Mouse (Mus musculus): ENCODE measurements around the gene Olfr694.
"Not testable (repeated sequence)": the region's sequence is repeated elsewhere in the genome, so short reads cannot be mapped to it uniquely, and the experiment has no call there.

Gene Olfr694

DNA sequence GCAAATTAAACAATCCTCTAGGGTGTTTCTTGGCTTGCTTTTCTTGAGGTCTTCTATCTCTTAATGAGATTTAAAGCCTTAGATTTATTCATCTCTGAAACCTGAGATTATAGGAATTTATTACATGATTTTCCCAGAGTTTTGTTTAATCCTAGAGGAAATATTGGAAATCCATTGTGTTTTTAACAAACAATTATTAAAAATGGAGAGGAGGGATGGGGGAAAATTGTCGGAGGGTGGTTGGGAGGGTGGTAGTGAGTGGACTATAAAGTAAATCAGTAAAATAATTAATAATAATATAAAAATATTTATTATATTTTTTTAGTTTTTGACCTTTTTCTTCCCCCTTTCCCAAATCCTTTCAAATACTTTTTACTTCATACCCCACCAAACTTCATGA is at the start of gene Olfr694:
Gene Olfr694 (minus strand): TSS at position 101 of the 400 bp plus-strand sequence.
- DNase-seq (ENCODE audit: low spot score in 2 of 2): no peak

DNA sequence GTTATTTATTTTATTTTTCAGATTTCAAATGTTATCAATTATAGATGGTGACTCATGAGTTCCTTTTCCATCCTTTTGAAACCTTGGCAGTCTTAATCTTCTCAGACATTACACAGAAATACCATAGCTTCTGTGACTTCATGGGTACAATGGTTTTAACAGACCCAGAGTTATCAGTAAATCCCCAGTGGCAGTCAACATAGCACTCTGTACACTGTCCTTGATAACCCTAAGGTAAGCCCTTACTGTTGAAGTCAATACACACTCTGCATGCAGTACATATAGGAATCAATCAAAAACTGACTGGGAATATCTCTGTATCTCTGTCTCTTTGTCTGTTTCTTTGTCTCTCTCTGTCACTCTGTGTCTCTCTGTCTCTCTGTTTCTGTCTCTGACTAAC is 45.4 kb upstream of the Olfr694 start:
- DNase-seq (ENCODE audit: low spot score in 2 of 2): no peak

DNA sequence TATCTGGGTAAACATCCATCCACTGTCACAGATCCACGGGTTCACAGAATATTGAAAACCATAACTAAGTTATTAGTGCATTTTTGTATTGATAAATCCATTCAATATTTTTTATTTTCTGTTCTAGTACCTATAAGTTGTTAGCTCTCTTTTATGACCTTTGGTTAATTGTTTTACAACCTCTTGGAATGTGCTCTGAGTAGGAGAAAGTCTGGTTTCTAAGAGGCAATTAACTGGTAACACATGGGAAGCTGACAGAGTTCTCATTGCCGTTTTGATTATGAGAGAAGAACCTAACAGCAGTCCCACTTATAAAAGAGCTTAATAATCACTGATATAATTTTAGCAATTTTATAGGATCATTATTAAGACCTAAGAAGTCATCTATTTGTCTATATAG is 42.1 kb upstream of the Olfr694 start:
- DNase-seq (ENCODE audit: low spot score in 2 of 2): no peak

DNA sequence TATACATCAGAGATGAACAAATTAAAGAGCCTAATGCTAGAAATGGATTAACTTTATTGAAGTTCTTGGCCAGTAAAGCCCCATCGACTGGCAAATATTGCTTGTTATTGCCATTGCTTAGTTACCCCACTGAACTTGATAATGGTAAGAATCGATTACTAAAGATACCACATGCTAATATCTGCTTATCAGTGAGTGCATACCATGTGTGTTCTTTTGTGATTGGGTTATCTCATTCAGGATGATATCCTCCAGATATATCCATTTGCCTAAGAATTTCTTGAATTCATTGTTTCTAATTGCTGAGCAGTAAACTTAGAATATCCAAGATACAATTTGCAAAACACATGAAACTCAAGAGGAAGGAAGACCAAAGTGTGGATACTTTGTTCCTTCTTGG is 34.0 kb upstream of the Olfr694 start:
- DNase-seq (ENCODE audit: low spot score in 2 of 2): not testable (repeated sequence)

DNA sequence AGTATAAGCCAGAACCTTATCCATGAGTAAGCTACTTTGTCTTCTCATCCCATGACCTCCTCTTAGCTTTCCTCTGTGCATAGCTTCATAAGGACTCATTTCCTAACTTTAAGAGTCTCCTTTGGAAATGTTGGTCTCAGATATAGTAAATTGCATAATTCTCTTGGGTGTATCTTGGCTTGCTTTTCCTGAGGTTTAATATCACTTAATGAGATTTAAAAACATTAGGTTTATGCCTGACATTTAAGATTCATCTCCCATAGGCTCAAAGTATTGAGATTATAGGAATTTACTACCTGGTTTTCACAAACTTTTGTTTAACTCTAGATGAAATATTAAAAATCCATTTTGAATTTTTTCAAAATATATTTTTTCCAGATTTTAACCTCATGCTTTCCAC is 24.7 kb upstream of the Olfr694 start, which contains the start of gene Olfr695:
Gene Olfr695 (minus strand): TSS at position 101 of the 400 bp plus-strand sequence.
- no peak for DNase-seq (ENCODE audit: low spot score in 2 of 2)

DNA sequence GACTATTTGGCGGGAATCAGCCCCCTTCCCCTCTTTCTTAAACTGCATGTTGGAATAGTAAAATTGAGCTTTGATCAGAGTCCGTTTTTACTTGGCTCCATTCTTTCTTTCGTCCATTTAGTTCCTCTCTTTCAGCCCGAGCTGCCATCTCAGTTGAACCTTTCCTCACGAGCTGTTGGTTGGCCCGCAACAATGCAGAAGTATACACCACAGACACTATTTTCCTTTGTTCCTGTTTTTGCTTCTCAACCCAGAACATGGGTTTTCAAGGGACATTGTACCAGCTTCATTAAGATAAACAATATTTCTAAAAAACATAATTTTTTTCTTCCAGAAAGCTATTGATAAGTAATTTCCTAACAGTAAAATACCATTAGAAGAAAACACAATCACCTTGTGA is 19.8 kb upstream of the Olfr694 start:
- no peak for DNase-seq (ENCODE audit: low spot score in 2 of 2)

DNA sequence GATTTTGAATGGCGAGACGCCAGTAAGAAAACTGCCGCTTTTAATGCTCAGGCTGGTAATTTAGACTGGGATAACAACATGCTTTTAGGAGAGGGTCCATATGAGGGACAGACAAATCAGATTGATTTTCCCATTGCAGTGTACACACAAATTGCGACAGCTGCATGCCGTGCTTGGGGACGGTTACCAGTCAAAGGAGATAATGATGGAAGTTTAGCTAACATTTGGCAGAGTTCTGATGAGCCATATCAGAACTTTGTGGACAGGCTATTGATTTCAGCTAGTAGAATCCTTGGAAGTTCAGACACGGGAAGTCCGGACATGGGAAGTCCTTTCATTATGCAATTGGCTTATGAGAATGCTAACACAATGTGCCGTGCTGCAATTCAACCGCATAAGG is 16.1 kb upstream of the Olfr694 start:
- not testable (repeated sequence) for DNase-seq (ENCODE audit: low spot score in 2 of 2)

DNA sequence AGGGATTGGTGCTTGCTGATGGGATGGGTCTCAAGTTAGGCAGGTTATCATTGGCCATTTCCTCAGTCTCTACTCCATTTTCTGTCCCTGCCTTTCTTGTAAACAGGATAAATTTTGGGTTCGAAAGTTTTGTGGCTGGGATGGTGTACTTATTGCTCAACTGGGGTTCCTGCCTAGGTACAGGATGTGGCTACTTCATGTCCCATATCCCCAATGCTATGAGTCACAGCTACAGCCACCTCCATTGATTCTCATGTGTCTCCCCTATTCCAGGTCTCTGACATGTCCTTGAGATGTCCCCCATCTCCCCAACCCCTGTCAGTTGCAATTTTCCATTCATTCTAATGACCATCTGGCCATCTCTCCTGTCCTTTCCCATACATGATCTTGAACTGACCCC is 5.3 kb upstream of the Olfr694 start:
- DNase-seq (ENCODE audit: low spot score in 2 of 2): no peak

DNA sequence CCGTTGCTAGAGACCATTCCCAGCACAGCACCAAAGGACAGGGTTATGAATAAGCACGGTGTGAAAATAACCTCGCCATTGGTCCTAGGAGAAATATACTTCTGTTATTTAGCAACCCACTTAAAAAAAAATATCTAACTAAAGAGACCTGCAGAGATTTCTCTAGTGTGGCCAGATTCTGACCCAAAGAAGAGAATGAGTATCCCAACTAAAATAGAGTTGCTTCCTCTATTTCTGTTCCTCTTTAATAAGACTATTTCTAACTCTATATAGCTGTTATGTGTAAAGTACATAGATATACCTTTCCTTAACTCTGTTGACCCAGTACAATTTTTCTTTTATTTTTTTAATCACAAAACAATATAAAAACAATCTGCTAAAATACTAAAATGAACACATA is 1.4 kb upstream of the Olfr694 start:
- no peak for DNase-seq (ENCODE audit: low spot score in 2 of 2)

DNA sequence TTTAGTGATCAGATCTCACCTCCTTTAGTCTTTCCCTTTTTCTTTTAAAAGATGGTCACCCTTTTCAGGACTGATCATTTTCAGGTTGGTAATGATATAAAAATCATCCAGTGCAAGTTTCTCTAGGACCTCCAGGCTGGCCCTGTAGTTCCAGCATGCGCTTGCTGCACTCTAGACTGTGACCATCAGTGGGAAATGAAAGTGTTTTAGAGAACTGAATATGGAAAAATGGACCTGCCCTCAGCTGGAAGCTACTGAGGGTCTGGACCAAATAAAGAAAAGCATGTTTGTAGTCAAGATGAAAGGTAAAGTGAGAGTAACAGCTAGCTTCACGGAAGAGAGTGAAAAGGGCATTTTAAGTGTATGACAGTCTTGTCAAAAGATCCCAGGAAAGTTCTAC is 6.2 kb downstream of the Olfr694 start:
- no peak for DNase-seq (ENCODE audit: low spot score in 2 of 2)

DNA sequence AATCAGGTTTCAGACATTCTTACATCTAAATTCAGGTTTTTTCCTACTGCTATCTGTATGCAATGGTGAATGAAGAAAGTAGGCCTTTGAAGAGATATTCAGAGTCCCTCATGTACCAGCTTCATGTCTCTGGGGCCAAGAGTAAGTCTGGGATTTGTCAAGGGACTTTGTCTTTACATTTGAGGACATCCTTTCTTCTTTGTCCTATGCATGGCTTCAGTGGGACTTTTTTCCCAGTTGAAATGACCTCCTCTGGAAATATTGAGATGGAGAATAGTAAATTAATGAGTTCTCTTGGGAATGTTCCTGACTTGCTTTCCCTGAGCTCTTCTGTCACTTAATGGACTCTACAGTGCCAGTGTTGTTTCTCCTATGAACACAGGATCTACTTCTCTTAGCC is 11.1 kb downstream of the Olfr694 start, which contains the start of gene Olfr693:
Gene Olfr693 (minus strand): TSS at position 101 of the 400 bp plus-strand sequence.
- no peak for DNase-seq (ENCODE audit: low spot score in 2 of 2)

DNA sequence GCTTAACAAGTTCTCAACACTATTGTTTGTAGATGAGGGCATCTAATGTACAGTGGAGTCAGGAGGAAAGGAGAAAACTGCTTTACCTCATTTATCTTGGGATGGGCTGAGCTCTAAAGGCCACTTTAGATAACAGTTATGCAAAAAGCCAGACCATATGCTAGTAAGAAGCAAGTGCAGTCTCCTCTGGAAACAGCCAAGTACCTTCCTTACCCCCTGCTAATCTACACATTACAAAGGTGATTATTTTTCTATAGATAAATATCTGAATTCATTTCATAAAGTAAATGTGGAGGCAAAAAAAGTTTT is 39.3 kb downstream of the Olfr694 start:
- DNase-seq (ENCODE audit: low spot score in 2 of 2): no peak

DNA sequence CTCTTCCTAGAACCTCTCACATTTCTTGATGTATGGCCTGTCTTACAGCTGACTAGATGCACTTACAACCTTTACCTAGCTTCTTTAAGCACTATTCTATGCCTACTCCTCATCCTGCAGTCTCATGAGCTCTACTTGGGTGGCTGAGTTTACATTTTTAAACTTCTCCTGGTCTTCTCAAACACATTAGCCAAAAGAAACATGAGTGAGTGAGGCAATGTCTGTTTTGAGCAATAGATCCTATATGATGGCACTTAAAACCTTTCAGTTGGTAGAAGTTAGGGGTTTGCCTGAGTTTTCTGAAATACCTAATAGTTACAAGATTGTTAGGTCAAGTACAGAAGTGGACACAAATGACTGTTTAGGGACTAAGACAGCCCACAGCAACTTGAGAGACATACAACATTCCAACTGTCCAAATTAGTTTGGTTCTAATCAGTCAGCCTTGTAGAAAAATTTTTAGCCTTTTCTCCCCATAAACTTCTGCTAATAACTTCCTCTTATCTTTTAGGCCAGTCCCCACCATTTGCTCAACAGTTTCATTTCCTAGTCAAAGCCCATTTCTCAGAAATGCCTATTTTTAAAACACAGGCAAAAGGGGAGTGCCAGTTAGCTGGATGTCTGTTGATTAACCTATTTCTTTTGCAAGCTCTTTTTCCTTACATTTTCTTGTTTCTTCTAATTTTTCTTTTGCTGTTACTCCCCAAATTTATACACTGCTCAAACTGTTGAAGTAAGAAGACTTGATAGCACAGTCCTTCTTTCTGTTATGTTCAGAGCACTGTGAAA is 39.9 kb downstream of the Olfr694 start:
- no peak for DNase-seq (ENCODE audit: low spot score in 2 of 2)

DNA sequence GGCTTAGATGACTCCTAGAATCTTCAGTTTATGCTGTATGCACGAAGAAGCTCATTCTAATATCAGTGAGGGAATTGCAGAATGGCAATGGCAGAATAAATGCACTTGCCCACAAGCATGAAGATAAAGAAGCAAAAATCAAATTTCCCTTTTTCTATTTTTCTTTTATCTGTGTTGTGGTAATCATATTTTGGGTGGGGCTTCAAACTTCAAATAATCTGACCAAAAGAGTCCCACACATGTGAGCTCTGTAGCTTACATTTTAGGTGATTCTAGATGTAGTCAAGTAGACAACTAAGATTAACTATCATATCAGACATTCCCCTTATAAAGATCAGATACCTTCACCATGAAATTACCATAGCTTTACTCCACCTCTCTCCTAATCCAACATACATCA is 41.8 kb downstream of the Olfr694 start:
- no peak for DNase-seq (ENCODE audit: low spot score in 2 of 2)

DNA sequence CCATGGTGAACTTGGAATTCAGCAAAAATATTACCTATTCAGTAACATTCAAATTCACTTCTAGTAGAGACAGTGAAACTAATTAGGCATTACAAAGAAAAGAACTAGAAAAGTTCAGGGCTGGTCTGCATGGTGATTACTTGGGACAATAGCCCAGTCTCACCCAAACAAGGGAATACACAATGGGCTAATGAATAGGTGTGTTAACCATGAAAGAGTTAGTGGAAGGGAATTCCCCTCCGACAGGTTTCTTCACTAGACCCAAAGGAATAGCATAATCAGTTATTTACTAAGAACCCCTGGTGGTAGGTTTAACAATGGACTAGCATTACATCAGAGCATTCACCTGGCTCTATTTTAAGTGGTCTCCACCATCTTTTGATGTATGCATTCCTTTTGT is 46.4 kb downstream of the Olfr694 start:
- no peak for DNase-seq (ENCODE audit: low spot score in 2 of 2)

DNA sequence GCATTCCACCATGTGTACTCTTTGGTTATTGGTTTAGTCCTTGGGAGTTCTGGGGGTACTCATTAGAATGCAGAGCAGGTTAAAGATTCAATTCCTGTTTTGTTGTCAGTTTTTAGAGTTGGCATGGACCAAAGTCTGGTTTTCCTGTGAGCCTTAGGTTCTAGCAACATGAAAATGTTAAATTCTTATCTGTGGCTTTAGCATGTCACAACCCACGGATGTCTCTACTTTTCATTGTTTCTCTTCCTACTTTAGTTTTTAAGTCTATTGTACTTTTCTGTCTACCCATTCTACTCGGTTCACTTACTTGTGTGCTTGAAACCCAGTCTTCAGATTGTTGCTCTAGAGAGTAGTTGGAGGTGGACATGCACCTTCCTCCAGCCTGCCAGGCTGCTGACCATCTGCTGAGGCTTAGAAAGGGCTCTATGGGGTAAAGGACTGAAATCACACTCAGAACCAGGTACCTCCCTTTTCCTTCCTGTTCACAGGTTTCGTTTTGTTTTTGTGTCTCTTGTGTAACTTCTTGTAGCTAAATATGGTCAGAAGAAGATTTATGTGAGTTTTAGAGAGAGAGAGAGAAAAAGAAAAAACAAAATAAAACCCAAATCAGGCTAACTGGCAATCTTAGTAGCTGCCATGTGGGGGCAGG is 47.3 kb downstream of the Olfr694 start:
- peak; percentile 24 to 28 for DNase-seq (ENCODE audit: low spot score in 2 of 2)

DNA sequence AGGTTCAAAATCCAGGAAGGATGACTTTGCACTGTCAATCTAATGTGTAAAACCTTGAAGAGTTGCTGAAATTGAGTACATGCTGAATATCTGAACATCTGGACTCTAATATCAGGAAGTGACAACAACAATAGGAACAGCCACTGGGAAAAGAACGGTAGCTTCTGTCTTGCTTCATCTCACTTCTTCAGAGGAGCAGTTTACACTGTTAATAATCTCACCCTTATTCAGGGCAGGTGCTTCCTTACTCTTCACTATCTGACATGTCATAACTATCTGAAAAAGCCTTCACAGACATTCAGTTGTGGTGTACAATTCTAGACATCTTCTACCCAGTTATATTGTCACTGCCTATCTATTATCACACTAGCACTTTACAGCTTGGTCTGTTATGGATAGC is 50.8 kb downstream of the Olfr694 start:
- DNase-seq (ENCODE audit: low spot score in 2 of 2): no peak

DNA sequence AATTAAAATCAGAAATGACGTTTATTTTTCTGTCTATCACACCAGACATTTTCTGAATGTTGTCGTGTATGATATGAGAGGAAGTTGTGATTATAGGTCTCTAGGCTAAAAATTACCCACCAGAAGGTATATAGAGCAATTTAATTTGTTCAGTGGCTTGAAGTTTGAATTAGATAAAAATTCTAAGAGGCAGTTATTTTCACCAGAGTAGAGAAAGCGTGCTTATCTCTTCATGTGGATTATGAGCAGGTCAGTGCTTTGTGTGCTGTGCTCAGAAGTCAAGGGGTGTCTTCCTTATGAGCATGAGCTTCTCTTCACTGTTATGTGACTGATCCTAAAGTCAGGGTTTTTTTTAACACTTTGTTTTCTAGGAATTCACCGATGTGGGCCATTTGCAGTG is 56.1 kb downstream of the Olfr694 start:
- no peak for DNase-seq (ENCODE audit: low spot score in 2 of 2)

Measured in spleen, postnatal 10 days (tissue).